Mouse (Mus musculus) midbrain, embryonic 13.5 days (tissue): Measurements from ENCODE around the gene Slc26a8. TPM values are rescaled to one million over a fixed set of nuclear protein-coding genes. Genes with fewer than 3 reads are reported as not detected.

ENCODE experiments used
- ATAC-seq: fragments of 200-750 bp; cut with Nextera tagmentation; 2 replicates; pipeline ENCODE4 v1.8.0; 2017; ENCODE audit warnings: mild to moderate bottlenecking, moderate TSS enrichment, moderate library complexity
- H3K27ac ChIP-seq: fragments of 300-500 bp; sonication (generic); 2 replicates; pipeline ENCODE4 v1.5.1; 2015; ENCODE audit warnings: inconsistent platforms, mild to moderate bottlenecking, moderate library complexity
- H3K27me3 ChIP-seq: fragments of 300-500 bp; sonication (generic); 2 replicates; pipeline ENCODE4 v1.6.1; 2015; ENCODE audit warnings: mild to moderate bottlenecking, inconsistent platforms
- H3K36me3 ChIP-seq: fragments of 300-500 bp; sonication (generic); 2 replicates; pipeline ENCODE4 v1.6.1; 2015; ENCODE audit warnings: mild to moderate bottlenecking, inconsistent platforms
- H3K4me1 ChIP-seq: fragments of 300-500 bp; sonication (generic); replicated peaks from 2 replicates; pipeline ENCODE4 v1.6.1; 2015; ENCODE audit warnings: inconsistent platforms
- H3K4me2 ChIP-seq: fragments of 300-500 bp; sonication (generic); replicated peaks from 2 replicates; pipeline ENCODE4 v1.6.1; 2015; ENCODE audit warnings: moderate library complexity, mild to moderate bottlenecking, inconsistent platforms
- H3K4me3 ChIP-seq: fragments of 300-500 bp; sonication (generic); replicated peaks from 2 replicates; pipeline ENCODE4 v1.5.1; 2015; ENCODE audit warnings: mild to moderate bottlenecking, inconsistent platforms
- H3K9ac ChIP-seq: fragments of 300-500 bp; sonication (generic); replicated peaks from 2 replicates; pipeline ENCODE4 v1.6.1; 2015; ENCODE audit warnings: mild to moderate bottlenecking, inconsistent platforms
- H3K9me3 ChIP-seq: fragments of 300-500 bp; sonication (generic); 2 replicates; pipeline ENCODE4 v1.6.1; 2016; ENCODE audit warnings: mild to moderate bottlenecking, inconsistent platforms
- WGBS: fragments of 180-500 bp; shearing (Covaris S2); methylation state at CpG from one replicate; pipeline ENCODE4 v1.1.7; 2015; 5-methylcytosine and 5-hydroxymethylcytosine counted together
- polyA plus RNA-seq: library from polyadenylated mRNA; unstranded; fragments of >200 nt; fragmentation: Nextera tagmentation; extraction: Ambion mirVana; gene quantifications from 2 replicates; pipeline ENCODE4 v1.2.1, GENCODE M21; 2015

The Slc26a8 gene
- polyA plus RNA-seq, 1 experiment from 2014 or later: 1.3 TPM

DNA sequence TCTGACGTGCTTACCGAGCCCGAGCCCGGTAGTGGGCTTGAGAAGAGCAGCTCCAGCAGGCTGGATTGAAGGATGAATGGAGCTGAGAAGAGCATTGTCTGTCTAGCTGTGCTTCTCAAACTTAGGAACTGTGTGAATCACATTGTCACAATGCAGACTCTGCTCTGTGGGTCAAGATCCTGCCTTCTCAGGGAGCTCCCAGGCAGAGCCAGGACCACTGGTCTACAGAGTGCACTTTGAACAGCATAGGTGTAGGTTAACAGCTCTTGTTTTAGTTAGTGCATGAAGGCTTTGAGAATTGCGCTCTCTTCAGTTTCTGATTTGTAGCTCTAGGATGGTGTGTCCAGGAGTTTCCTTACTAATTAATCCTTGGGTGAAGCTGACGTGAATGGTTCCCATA is 21.2 kb upstream of the Slc26a8 start:
- H3K9me3 ChIP-seq: no peaks in the 10 kb centered on the region
- 92% methylated on average over 6 of the region's 6 CpGs for WGBS
- no peak overlapping the region for H3K27ac ChIP-seq
- 0 out of 2 replicates have a peak, but pooled peaks cover 4% of the 10 kb centered on the region for H3K4me1 ChIP-seq
- no peak for ATAC-seq
- no peak overlapping the region for H3K4me3 ChIP-seq
- no peak overlapping the region for H3K9ac ChIP-seq
- H3K4me2 ChIP-seq: no peak overlapping the region
- H3K36me3 ChIP-seq: peaks cover 27% of the 10 kb centered on the region
- H3K27me3 ChIP-seq: no peaks in the 10 kb centered on the region

DNA sequence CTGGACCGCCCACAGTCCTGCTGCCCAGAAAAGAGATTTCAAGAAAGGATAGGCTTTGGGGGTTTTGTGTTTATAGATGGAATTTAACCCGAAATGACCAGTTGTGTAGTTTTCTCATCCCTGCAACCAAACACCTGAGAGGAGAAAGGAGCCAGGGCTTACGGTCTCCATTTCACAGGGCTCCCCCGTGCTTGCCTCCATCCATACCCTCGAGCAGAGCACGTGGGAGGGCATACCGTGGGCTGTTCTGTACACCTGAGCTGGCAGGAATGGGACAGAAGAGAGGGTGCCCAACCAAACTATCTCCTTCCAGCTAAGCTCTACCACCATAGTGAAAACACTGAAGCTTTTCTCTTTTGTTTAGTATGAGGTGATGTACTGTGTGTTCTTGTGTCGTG is 20.3 kb upstream of the Slc26a8 start:
- no peak overlapping the region for H3K9ac ChIP-seq
- H3K27me3 ChIP-seq: no peaks in the 10 kb centered on the region
- H3K36me3 ChIP-seq: peaks cover 18% of the 10 kb centered on the region
- no peak overlapping the region for H3K4me2 ChIP-seq
- 94% methylated on average over 8 of the region's 8 CpGs for WGBS
- no peaks in the 10 kb centered on the region for H3K9me3 ChIP-seq
- no peak overlapping the region for H3K4me3 ChIP-seq
- ATAC-seq: no peak
- 0 out of 2 replicates have a peak, but pooled peaks cover 4% of the 10 kb centered on the region for H3K4me1 ChIP-seq
- H3K27ac ChIP-seq: no peak overlapping the region

DNA sequence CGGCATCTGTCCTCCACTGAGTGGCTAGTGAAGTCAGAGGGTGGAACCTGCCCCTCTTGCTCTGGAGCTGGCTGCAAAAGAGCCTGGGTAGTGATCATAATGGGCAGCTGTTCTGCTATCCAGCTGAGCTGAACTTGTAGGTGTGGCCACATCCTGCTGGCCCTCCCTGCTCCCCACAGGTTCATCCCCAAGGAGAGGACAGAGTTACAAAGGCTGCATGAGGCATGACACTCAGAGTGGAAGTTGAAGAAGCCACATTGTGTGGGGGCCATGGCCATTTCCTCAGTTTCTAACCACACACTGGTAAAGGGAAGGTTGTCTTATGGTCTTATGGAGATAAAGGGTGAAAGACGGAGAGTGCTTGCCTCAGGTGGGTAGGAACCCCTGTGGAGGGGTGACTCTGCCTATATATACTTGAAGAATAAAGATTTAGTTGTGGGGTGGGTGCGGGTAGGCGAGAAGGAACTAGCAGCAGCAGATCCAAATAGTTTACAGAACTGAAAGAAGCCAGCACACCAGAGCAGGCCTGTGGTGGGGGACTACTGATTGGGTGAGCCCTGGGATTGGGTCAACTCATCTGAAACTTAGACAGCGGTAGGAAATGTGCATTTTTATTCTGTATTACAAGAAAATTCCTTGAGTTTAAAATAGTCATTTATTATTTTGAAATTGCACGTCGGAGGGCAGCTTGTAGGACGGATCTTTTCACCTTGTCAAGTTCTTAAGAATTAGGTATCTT is 19.7 kb upstream of the Slc26a8 start:
- Histone ChIP-seq H3K9me3 (no peaks in the 10 kb centered on the region), H3K27ac (no peak overlapping the region), H3K4me1 (0 out of 2 replicates have a peak, but pooled peaks cover 4% of the 10 kb centered on the region), H3K27me3 (no peaks in the 10 kb centered on the region), H3K4me3 (no peak overlapping the region), H3K36me3 (peaks cover 12% of the 10 kb centered on the region), H3K9ac (no peak overlapping the region), H3K4me2 (no peak overlapping the region)
- 90% methylated on average over 8 of the region's 8 CpGs for WGBS
- no peak for ATAC-seq

DNA sequence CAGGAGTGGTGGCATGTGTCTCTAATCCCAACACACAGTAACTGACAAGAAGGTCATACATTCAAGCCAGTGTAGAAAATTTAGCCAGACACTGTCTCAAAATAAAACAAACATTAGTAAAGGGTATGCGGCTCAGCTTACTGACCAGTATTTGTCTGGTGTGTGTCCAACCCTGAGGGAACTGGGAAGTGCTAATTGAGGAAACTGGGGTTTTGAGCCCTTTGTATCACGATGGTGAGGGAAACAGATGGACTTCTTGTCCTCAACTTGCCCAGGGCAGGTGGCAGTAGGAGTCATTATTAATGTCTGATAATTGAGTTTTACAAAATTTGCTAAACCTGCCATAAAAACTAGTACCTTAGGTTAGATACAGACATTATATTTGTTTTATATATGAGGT is 19.0 kb upstream of the Slc26a8 start:
- no peak overlapping the region for H3K4me3 ChIP-seq
- H3K27ac ChIP-seq: no peak overlapping the region
- no peaks in the 10 kb centered on the region for H3K9me3 ChIP-seq
- ATAC-seq: no peak
- peaks cover 5% of the 10 kb centered on the region for H3K36me3 ChIP-seq
- no peak overlapping the region for H3K4me2 ChIP-seq
- 0 out of 2 replicates have a peak, but pooled peaks cover 4% of the 10 kb centered on the region for H3K4me1 ChIP-seq
- H3K9ac ChIP-seq: no peak overlapping the region
- H3K27me3 ChIP-seq: no peaks in the 10 kb centered on the region
- WGBS: 58% methylated on average over 2 of the region's 2 CpGs

DNA sequence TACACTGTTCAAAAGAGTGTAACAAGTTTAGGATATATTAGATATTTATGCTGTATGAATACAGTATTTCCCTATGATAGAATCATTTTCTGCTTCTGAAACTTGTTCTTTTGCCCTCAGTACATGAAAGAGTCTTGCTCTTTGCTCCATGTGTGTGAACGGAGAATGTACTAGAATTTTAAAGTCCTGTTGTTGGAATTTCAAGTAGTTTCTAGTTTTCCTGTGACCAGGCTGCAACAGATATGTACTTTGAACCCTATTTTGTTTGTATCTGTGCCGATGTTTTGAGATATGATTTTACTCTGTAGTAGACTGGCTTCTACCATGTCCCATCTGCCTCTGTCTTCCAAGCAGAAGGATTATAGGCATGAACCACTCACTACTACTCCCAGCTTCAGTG is 17.8 kb upstream of the Slc26a8 start:
- no peak overlapping the region for H3K4me3 ChIP-seq
- H3K4me2 ChIP-seq: no peak overlapping the region
- ATAC-seq: no peak
- WGBS: 94% methylated on average over 2 of the region's 2 CpGs
- no peak overlapping the region for H3K9ac ChIP-seq
- no peaks in the 10 kb centered on the region for H3K27me3 ChIP-seq
- 0 out of 2 replicates have a peak, but pooled peaks cover 4% of the 10 kb centered on the region for H3K4me1 ChIP-seq
- no peaks in the 10 kb centered on the region for H3K9me3 ChIP-seq
- H3K36me3 ChIP-seq: no peaks in the 10 kb centered on the region
- H3K27ac ChIP-seq: no peak overlapping the region

DNA sequence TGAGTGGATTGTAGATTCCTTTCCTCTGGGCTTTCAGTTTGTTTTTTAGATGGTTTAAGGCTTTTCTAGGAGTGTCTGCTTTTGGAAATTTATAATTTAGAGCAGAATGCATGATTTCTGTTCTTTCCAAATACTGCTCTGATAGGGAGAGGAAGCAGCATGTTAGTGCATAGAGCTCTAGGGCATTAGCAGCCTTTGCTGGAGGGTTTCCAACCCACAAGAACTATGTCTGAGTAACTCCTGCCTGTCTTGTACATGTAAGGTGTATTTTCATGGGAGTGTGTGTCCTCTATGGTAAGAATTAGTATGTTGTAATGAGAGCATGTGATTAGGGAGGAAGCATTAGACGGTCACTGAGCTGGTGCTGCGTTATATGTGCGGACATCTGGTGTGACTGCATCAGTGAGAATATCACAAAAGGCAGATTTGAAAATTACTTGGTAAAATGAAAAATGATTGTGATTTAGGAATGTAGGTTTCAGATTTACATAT is 17.1 kb upstream of the Slc26a8 start:
- no peaks in the 10 kb centered on the region for H3K27me3 ChIP-seq
- no peak overlapping the region for H3K4me2 ChIP-seq
- H3K36me3 ChIP-seq: no peaks in the 10 kb centered on the region
- H3K4me1 ChIP-seq: 0 out of 2 replicates have a peak, but pooled peaks cover 4% of the 10 kb centered on the region
- no peaks in the 10 kb centered on the region for H3K9me3 ChIP-seq
- H3K27ac ChIP-seq: no peak overlapping the region
- WGBS: 90% methylated on average over 3 of the region's 3 CpGs
- no peak overlapping the region for H3K9ac ChIP-seq
- no peak overlapping the region for H3K4me3 ChIP-seq
- ATAC-seq: no peak

DNA sequence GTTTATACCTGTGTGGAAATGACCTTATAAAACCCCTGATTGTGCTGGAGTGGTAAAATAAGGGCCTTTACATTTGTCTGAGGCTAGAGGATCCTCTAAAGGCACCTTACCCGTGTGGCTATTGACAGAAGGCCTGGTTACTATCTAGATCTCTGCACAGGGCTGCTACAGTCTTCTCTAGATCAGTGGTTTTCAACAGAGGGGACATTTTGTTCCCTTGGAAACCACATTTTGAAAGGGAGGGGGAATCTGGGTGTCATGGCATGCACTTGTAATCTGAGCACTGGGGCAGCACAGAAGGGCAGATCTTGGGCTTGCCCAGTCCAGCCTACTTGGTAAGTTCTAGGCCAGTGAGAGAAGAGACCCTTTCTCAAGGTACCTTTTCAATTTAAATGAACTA is 16.7 kb upstream of the Slc26a8 start:
- H3K4me2 ChIP-seq: no peak overlapping the region
- no peaks in the 10 kb centered on the region for H3K9me3 ChIP-seq
- no peak overlapping the region for H3K9ac ChIP-seq
- WGBS: 38% methylated on average over 1 of the region's 1 CpGs
- H3K4me1 ChIP-seq: 0 out of 2 replicates have a peak, but pooled peaks cover 4% of the 10 kb centered on the region
- H3K27ac ChIP-seq: no peak overlapping the region
- ATAC-seq: no peak
- no peaks in the 10 kb centered on the region for H3K36me3 ChIP-seq
- H3K4me3 ChIP-seq: no peak overlapping the region
- H3K27me3 ChIP-seq: no peaks in the 10 kb centered on the region

DNA sequence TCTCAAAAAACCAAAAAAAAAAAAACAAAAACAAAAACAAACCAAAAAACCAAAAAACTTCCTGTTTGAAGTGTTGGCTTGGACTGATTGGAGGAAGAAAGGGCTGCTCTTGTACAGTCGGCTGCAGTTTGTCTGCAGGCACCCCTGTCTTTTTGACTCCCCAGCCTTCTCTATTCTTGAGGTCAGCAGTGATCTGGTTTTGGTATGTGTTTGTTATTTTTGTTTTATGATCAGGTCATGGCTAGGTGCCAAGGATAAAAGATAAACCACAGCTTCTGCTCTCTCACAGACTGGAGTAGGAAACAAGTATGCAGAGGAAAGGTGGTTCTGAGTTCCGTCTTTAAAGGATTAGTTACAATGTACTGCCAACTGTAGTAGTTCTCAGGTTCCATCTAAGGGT is 12.6 kb upstream of the Slc26a8 start:
- ATAC-seq: no peak
- H3K27me3 ChIP-seq: no peaks in the 10 kb centered on the region
- H3K9me3 ChIP-seq: no peaks in the 10 kb centered on the region
- WGBS: 89% methylated on average over 2 of the region's 2 CpGs
- H3K4me3 ChIP-seq: no peak overlapping the region
- no peak overlapping the region for H3K4me2 ChIP-seq
- H3K27ac ChIP-seq: no peak overlapping the region
- peaks cover 9% of the 10 kb centered on the region for H3K4me1 ChIP-seq
- H3K9ac ChIP-seq: no peak overlapping the region
- no peaks in the 10 kb centered on the region for H3K36me3 ChIP-seq

DNA sequence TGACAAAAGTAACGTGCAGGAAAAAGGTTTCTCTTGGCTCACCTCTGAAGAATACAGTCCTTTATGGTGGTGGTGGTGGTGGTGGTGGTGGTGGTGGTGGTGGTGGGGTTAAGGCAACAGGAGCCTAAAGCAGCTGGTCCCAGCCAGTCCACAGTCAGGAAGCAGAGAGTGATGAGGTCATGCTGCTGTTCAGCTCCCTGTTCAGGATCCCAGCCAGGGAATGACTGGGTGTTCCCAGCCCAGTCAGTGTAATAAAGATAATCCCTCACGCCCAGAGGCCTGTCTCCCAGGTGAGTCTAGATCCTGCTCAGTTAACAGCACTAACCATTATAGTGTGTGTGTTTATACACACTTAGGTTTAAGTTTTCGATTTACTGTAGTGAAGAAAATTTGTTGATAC is 11.7 kb upstream of the Slc26a8 start:
- 87% methylated on average over 3 of the region's 3 CpGs for WGBS
- no peaks in the 10 kb centered on the region for H3K36me3 ChIP-seq
- H3K4me2 ChIP-seq: no peak overlapping the region
- no peaks in the 10 kb centered on the region for H3K9me3 ChIP-seq
- H3K4me1 ChIP-seq: peaks cover 18% of the 10 kb centered on the region
- H3K27me3 ChIP-seq: no peaks in the 10 kb centered on the region
- no peak overlapping the region for H3K27ac ChIP-seq
- H3K9ac ChIP-seq: no peak overlapping the region
- ATAC-seq: no peak
- H3K4me3 ChIP-seq: no peak overlapping the region

DNA sequence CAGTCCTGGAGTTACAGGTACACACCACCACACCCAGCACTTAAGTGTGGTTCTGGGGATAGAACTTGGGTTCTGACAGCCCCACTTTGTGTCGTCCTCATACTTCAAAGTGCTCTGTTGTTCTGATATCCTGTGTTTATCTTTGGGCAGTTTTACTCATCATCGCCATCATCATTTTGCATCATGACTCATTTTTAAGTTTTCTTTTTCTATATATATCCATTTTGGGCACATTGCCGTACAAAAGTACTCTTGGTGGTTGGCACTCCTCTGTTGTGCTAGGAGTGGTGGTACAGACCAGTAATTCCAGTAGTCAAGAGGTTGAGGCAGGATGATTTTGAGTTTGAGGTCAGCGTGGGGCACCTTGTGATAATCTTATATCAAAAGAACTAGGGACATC is 11.1 kb upstream of the Slc26a8 start:
- H3K4me2 ChIP-seq: no peak overlapping the region
- peaks cover 23% of the 10 kb centered on the region for H3K4me1 ChIP-seq
- no peak overlapping the region for H3K27ac ChIP-seq
- H3K36me3 ChIP-seq: no peaks in the 10 kb centered on the region
- H3K9me3 ChIP-seq: no peaks in the 10 kb centered on the region
- H3K27me3 ChIP-seq: no peaks in the 10 kb centered on the region
- H3K4me3 ChIP-seq: no peak overlapping the region
- no peak for ATAC-seq
- 92% methylated on average over 4 of the region's 4 CpGs for WGBS
- H3K9ac ChIP-seq: no peak overlapping the region

DNA sequence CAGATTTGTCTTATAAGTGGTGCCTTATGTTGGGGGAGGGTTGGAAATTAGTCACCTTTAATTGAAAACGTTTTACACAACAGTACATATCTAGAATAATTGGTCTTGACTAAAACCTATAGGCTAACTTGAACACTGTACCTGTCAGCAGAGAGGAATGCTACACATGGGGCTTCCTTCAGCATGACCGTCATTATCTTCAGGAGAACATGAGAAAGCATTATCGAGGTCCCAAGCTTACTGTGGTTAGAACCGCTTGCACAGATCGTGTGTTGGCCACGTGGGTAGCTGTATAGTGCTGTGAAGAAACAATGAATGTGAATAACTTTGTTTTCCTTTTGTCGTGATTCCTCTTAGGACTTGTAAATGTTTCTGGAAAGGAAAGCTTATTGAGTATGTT is 9.8 kb upstream of the Slc26a8 start:
- Histone ChIP-seq H3K4me3 (no peak overlapping the region), H3K27me3 (no peaks in the 10 kb centered on the region), H3K4me2 (no peak overlapping the region), H3K9me3 (no peaks in the 10 kb centered on the region), H3K9ac (no peak overlapping the region), H3K4me1 (peaks cover 23% of the 10 kb centered on the region), H3K27ac (no peak overlapping the region), H3K36me3 (no peaks in the 10 kb centered on the region)
- ATAC-seq: no peak
- WGBS: 88% methylated on average over 7 of the region's 7 CpGs

DNA sequence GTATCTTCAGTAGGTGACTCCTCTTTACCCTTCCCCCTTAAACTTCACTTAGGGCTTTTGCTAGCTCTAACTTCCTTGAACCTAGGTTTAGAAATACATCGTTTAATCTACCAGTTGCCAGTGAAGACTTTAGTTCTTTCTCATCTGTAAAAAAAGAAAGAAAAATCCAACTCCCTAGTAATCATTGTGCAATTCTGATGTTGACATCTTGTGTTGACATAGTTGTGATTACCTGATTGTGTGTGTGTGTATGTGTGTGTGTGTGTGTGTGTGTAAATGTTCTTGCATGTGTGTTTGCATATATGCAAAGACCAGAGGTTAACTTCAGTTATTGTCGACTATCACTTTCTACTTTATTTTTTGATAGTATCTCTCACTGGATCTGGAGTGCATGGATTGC is 8.6 kb upstream of the Slc26a8 start:
- Histone ChIP-seq H3K4me3 (no peak overlapping the region), H3K9ac (no peak overlapping the region; the same call in 1 of the 2 replicates), H3K9me3 (no peaks in the 10 kb centered on the region), H3K27ac (no peak overlapping the region), H3K27me3 (no peaks in the 10 kb centered on the region), H3K4me2 (no peak overlapping the region), H3K4me1 (peaks cover 30% of the 10 kb centered on the region), H3K36me3 (no peaks in the 10 kb centered on the region)
- ATAC-seq: no peak
- WGBS: 93% methylated on average over 2 of the region's 2 CpGs

DNA sequence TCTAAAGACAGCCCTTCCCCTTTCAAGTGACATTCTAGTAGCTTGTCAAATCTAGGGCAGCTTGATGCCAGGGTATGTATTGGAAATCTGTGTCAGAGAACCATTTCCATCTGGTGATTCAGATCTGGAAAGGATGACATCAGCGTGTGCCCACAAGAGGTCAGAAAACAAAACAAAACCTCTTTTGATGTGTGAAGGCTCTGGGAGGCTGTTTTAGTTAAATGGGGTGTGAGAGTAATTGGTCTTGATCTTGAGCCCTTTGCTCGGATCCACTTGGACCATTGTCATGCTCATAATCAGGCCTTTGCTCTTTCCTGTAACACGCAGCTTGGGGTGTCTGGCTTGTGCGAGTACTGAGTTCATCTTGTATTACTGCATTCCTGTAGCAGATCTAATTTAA is 8.2 kb upstream of the Slc26a8 start:
- H3K27ac ChIP-seq: no peak overlapping the region
- WGBS: 41% methylated on average over 4 of the region's 4 CpGs
- no peak for ATAC-seq

More for the DNA sequence above, 8.2 kb upstream of the Slc26a8 start:
- H3K4me2 ChIP-seq: no peak overlapping the region
- peaks cover 34% of the 10 kb centered on the region for H3K4me1 ChIP-seq
- no peaks in the 10 kb centered on the region for H3K36me3 ChIP-seq
- no peak overlapping the region; the same call in 1 of the 2 replicates for H3K9ac ChIP-seq
- no peaks in the 10 kb centered on the region for H3K27me3 ChIP-seq
- H3K9me3 ChIP-seq: no peaks in the 10 kb centered on the region
- no peak overlapping the region for H3K4me3 ChIP-seq
